Mouse (Mus musculus): ENCODE results near the gene Psap. TPM values are rescaled to one million over a fixed set of nuclear protein-coding genes. Genes with fewer than 3 reads are reported as not detected.

The Psap gene
- polyA plus RNA-seq, 1 experiment from 2014 or later, result 235 TPM

- Histone ChIP-seq H3K27ac (ENCODE audit: low read length) (no peak overlapping the region), H3K27me3 (ENCODE audit: control insufficient read depth, insufficient read depth, low read depth, low read length) (no peaks in the 10 kb centered on the region), H3K4me1 (ENCODE audit: control insufficient read depth, insufficient read depth, low read length) (peaks cover 80% of the 10 kb centered on the region), H3K4me2 (ENCODE audit: low read length) (no peak overlapping the region), H3K36me3 (ENCODE audit: control insufficient read depth, insufficient read depth, low read length) (no peaks in the 10 kb centered on the region), H3K9ac (ENCODE audit: low read depth, low read length) (no peak overlapping the region), H3K4me3 (ENCODE audit: low read depth, low read length) (no peak overlapping the region), H3K9me3 (replicated peaks; ENCODE audit: control insufficient read depth, low read length, poor library complexity, severe bottlenecking) (no peaks in the 10 kb centered on the region)
- ATAC-seq, result no peak
- 90% methylated on average over 9 of the region's 9 CpGs for WGBS
Observed at GRCm38 (mm10) chr10:60281571-60282050, 4.2 kb downstream of the Psap start.

GRCm38 (mm10) chr10:60282116-60283014 is 4.9 kb downstream of the Psap start:
- no peaks in the 10 kb centered on the region for H3K36me3 ChIP-seq (ENCODE audit: control insufficient read depth, insufficient read depth, low read length)
- H3K4me2 ChIP-seq (ENCODE audit: low read length), result no peak overlapping the region
- H3K4me3 ChIP-seq (ENCODE audit: low read depth, low read length), result no peak overlapping the region
- peaks cover 88% of the 10 kb centered on the region for H3K4me1 ChIP-seq (ENCODE audit: control insufficient read depth, insufficient read depth, low read length)
- no peaks in the 10 kb centered on the region for H3K9me3 ChIP-seq (replicated peaks; ENCODE audit: control insufficient read depth, low read length, poor library complexity, severe bottlenecking)
- WGBS, result 62% methylated on average over 10 of the region's 10 CpGs
- H3K27me3 ChIP-seq (ENCODE audit: control insufficient read depth, insufficient read depth, low read depth, low read length), result no peaks in the 10 kb centered on the region
- H3K27ac ChIP-seq (ENCODE audit: low read length), result no peak overlapping the region
- H3K9ac ChIP-seq (ENCODE audit: low read depth, low read length), result peak overlapping the region; percentile 13; the same call in 1 of the 2 replicates
- ATAC-seq, result no peak

- 56% methylated on average over 6 of the region's 6 CpGs for WGBS
- H3K9ac ChIP-seq (ENCODE audit: low read depth, low read length), result peak overlapping the region; percentile 49
- H3K4me1 ChIP-seq (ENCODE audit: control insufficient read depth, insufficient read depth, low read length), result peaks cover 82% of the 10 kb centered on the region
Observed at GRCm38 (mm10) chr10:60284248-60284647, 6.8 kb downstream of the Psap start.

GRCm38 (mm10) chr10:60284676-60285111 is 7.3 kb downstream of the Psap start:
- 32% methylated on average over 8 of the region's 8 CpGs for WGBS
- no peaks in the 10 kb centered on the region for H3K9me3 ChIP-seq (replicated peaks; ENCODE audit: control insufficient read depth, low read length, poor library complexity, severe bottlenecking)
- peaks cover 82% of the 10 kb centered on the region for H3K4me1 ChIP-seq (ENCODE audit: control insufficient read depth, insufficient read depth, low read length)
- H3K27me3 ChIP-seq (ENCODE audit: control insufficient read depth, insufficient read depth, low read depth, low read length), result no peaks in the 10 kb centered on the region
- no peaks in the 10 kb centered on the region for H3K36me3 ChIP-seq (ENCODE audit: control insufficient read depth, insufficient read depth, low read length)
- peak overlapping the region; percentile 85 for H3K27ac ChIP-seq (ENCODE audit: low read length)
- peak overlapping the region; percentile 60 for H3K4me2 ChIP-seq (ENCODE audit: low read length)
- peak overlapping the region; percentile 49 for H3K9ac ChIP-seq (ENCODE audit: low read depth, low read length)
- peak; percentile 9; the same call in 1 of the 2 replicates for ATAC-seq
- H3K4me3 ChIP-seq (ENCODE audit: low read depth, low read length), result 0 out of 2 replicates have a peak overlapping the region, but pooled peaks have one; percentile 3

More at GRCm38 (mm10) chr10:60284248-60284647, 6.8 kb downstream of the Psap start:
- H3K4me3 ChIP-seq (ENCODE audit: low read depth, low read length), result no peak overlapping the region
- no peaks in the 10 kb centered on the region for H3K27me3 ChIP-seq (ENCODE audit: control insufficient read depth, insufficient read depth, low read depth, low read length)
- H3K9me3 ChIP-seq (replicated peaks; ENCODE audit: control insufficient read depth, low read length, poor library complexity, severe bottlenecking), result no peaks in the 10 kb centered on the region
- H3K4me2 ChIP-seq (ENCODE audit: low read length), result peak overlapping the region; percentile 60
- H3K27ac ChIP-seq (ENCODE audit: low read length), result peak overlapping the region; percentile 85
- H3K36me3 ChIP-seq (ENCODE audit: control insufficient read depth, insufficient read depth, low read length), result no peaks in the 10 kb centered on the region
- no peak for ATAC-seq

GRCm38 (mm10) chr10:60285183-60285582 is 7.8 kb downstream of the Psap start:
- Histone ChIP-seq H3K36me3 (ENCODE audit: control insufficient read depth, insufficient read depth, low read length) (no peaks in the 10 kb centered on the region), H3K4me1 (ENCODE audit: control insufficient read depth, insufficient read depth, low read length) (peaks cover 77% of the 10 kb centered on the region), H3K4me3 (ENCODE audit: low read depth, low read length) (peak overlapping the region; percentile 21), H3K9ac (ENCODE audit: low read depth, low read length) (peak overlapping the region; percentile 49), H3K4me2 (ENCODE audit: low read length) (peak overlapping the region; percentile 60), H3K27ac (ENCODE audit: low read length) (peak overlapping the region; percentile 85), H3K9me3 (replicated peaks; ENCODE audit: control insufficient read depth, low read length, poor library complexity, severe bottlenecking) (no peaks in the 10 kb centered on the region), H3K27me3 (ENCODE audit: control insufficient read depth, insufficient read depth, low read depth, low read length) (no peaks in the 10 kb centered on the region)
- ATAC-seq, result peak; percentile 36
- WGBS, result 39% methylated on average over 8 of the region's 8 CpGs

- Histone ChIP-seq H3K27me3 (ENCODE audit: control insufficient read depth, insufficient read depth, low read depth, low read length) (no peaks in the 10 kb centered on the region), H3K9me3 (replicated peaks; ENCODE audit: control insufficient read depth, low read length, poor library complexity, severe bottlenecking) (no peaks in the 10 kb centered on the region), H3K4me2 (ENCODE audit: low read length) (peak overlapping the region; percentile 60), H3K27ac (ENCODE audit: low read length) (peak overlapping the region; percentile 85), H3K4me1 (ENCODE audit: control insufficient read depth, insufficient read depth, low read length) (peaks cover 71% of the 10 kb centered on the region), H3K36me3 (ENCODE audit: control insufficient read depth, insufficient read depth, low read length) (no peaks in the 10 kb centered on the region), H3K4me3 (ENCODE audit: low read depth, low read length) (peak overlapping the region; percentile 21), H3K9ac (ENCODE audit: low read depth, low read length) (peak overlapping the region; percentile 49; the same call in 1 of the 2 replicates)
- 12% methylated on average over 14 of the region's 14 CpGs for WGBS
- peak; percentile 87 for ATAC-seq
Observed at GRCm38 (mm10) chr10:60285676-60286372, 8.4 kb downstream of the Psap start.

GRCm38 (mm10) chr10:60286546-60286945 is 9.1 kb downstream of the Psap start:
- Histone ChIP-seq H3K4me2 (ENCODE audit: low read length) (peak overlapping the region; percentile 60), H3K27ac (ENCODE audit: low read length) (peak overlapping the region; percentile 85), H3K27me3 (ENCODE audit: control insufficient read depth, insufficient read depth, low read depth, low read length) (no peaks in the 10 kb centered on the region), H3K9me3 (replicated peaks; ENCODE audit: control insufficient read depth, low read length, poor library complexity, severe bottlenecking) (no peaks in the 10 kb centered on the region), H3K4me3 (ENCODE audit: low read depth, low read length) (peak overlapping the region; percentile 5; the same call in 1 of the 2 replicates), H3K4me1 (ENCODE audit: control insufficient read depth, insufficient read depth, low read length) (peaks cover 64% of the 10 kb centered on the region), H3K9ac (ENCODE audit: low read depth, low read length) (no peak overlapping the region), H3K36me3 (ENCODE audit: control insufficient read depth, insufficient read depth, low read length) (no peaks in the 10 kb centered on the region; the same call in 1 of the 2 replicates)
- no peak for ATAC-seq
- 90% methylated on average over 7 of the region's 7 CpGs for WGBS

- H3K4me1 ChIP-seq (ENCODE audit: control insufficient read depth, insufficient read depth, low read length), result peaks cover 58% of the 10 kb centered on the region
- H3K9ac ChIP-seq (ENCODE audit: low read depth, low read length), result no peak overlapping the region
- H3K27me3 ChIP-seq (ENCODE audit: control insufficient read depth, insufficient read depth, low read depth, low read length), result no peaks in the 10 kb centered on the region
- H3K27ac ChIP-seq (ENCODE audit: low read length), result peak overlapping the region; percentile 85; the same call in 1 of the 2 replicates
- H3K36me3 ChIP-seq (ENCODE audit: control insufficient read depth, insufficient read depth, low read length), result no peaks in the 10 kb centered on the region; the same call in 1 of the 2 replicates
- WGBS, result 87% methylated on average over 4 of the region's 4 CpGs
- no peak for ATAC-seq
- no peak overlapping the region for H3K4me2 ChIP-seq (ENCODE audit: low read length)
- no peaks in the 10 kb centered on the region for H3K9me3 ChIP-seq (replicated peaks; ENCODE audit: control insufficient read depth, low read length, poor library complexity, severe bottlenecking)
- no peak overlapping the region for H3K4me3 ChIP-seq (ENCODE audit: low read depth, low read length)
Observed at GRCm38 (mm10) chr10:60287161-60287560, 9.7 kb downstream of the Psap start.
